Mouse (Mus musculus) kidney, embryonic 16.5 days (tissue): ENCODE results near the gene B3gntl1. TPM values are rescaled to one million over a fixed set of nuclear protein-coding genes. Genes with fewer than 3 reads are reported as not detected.

Source experiments
- ATAC-seq: fragments of 200-750 bp; cut with Nextera tagmentation; 2 replicates; pipeline ENCODE4 v1.8.0; 2017; ENCODE audit warnings: moderate TSS enrichment; ENCODE audit not compliant: low FRiP score, low TSS enrichment
- H3K27ac ChIP-seq: fragments of 300-500 bp; sonication (generic); 2 replicates; pipeline ENCODE4 v1.5.1; 2014; ENCODE audit warnings: low read length
- H3K27me3 ChIP-seq: fragments of 300-500 bp; sonication (generic); 2 replicates; pipeline ENCODE4 v1.6.1; 2014; ENCODE audit warnings: low read length, control low read depth, mixed read lengths; ENCODE audit not compliant: insufficient read depth
- H3K36me3 ChIP-seq: fragments of 300-500 bp; sonication (generic); 2 replicates; pipeline ENCODE4 v1.6.1; 2014; ENCODE audit warnings: low read length, control low read depth, mixed read lengths; ENCODE audit not compliant: insufficient read depth
- H3K4me1 ChIP-seq: fragments of 300-500 bp; sonication (generic); 2 replicates; pipeline ENCODE4 v1.6.1; 2014; ENCODE audit warnings: low read length, control low read depth, mixed read lengths; ENCODE audit not compliant: insufficient read depth
- H3K4me2 ChIP-seq: fragments of 300-500 bp; sonication (generic); replicated peaks from 2 replicates; pipeline ENCODE4 v1.6.1; 2014; ENCODE audit warnings: low read depth, low read length
- H3K4me3 ChIP-seq: fragments of 300-500 bp; sonication (generic); 2 replicates; pipeline ENCODE4 v1.5.1; 2014; ENCODE audit warnings: mild to moderate bottlenecking, low read length
- H3K9ac ChIP-seq: fragments of 300-500 bp; sonication (generic); replicated peaks from 2 replicates; pipeline ENCODE4 v1.6.1; 2014; ENCODE audit warnings: low read length
- H3K9me3 ChIP-seq: fragments of 300-500 bp; sonication (generic); 2 replicates; pipeline ENCODE4 v1.6.1; 2016; ENCODE audit warnings: low read length, control low read depth
- WGBS: fragments of 180-500 bp; shearing (Covaris S2); extraction: QIAGEN DNeasy Blood & Tissue Kit; methylation state at CpG from one replicate; pipeline ENCODE4 v1.1.7; 2014; 5-methylcytosine and 5-hydroxymethylcytosine counted together
- polyA plus RNA-seq: library from polyadenylated mRNA; unstranded; fragments of >200 nt; fragmentation: Nextera tagmentation; extraction: Ambion mirVana; gene quantifications from 2 replicates; pipeline ENCODE4 v1.2.1, GENCODE M21; 2015

Gene B3gntl1
- polyA plus RNA-seq, 1 experiment from 2014 or later: 8.8 TPM

GRCm38 (mm10) chr11:121651983-121652382 is 21.0 kb downstream of the B3gntl1 start:
- 83% methylated on average over 5 of the region's 5 CpGs for WGBS
- Histone ChIP-seq H3K36me3 (peaks cover 9% of the 10 kb centered on the region; the same call in 1 of the 2 replicates), H3K9ac (no peak overlapping the region), H3K4me1 (no peaks in the 10 kb centered on the region), H3K9me3 (no peaks in the 10 kb centered on the region), H3K4me2 (no peak overlapping the region), H3K4me3 (no peak overlapping the region), H3K27me3 (no peaks in the 10 kb centered on the region), H3K27ac (no peak overlapping the region)
- no peak for ATAC-seq

GRCm38 (mm10) chr11:121651556-121651955 is 21.4 kb downstream of the B3gntl1 start:
- Histone ChIP-seq H3K27ac (no peak overlapping the region), H3K36me3 (peaks cover 9% of the 10 kb centered on the region; the same call in 1 of the 2 replicates), H3K9me3 (no peaks in the 10 kb centered on the region), H3K4me3 (no peak overlapping the region), H3K27me3 (no peaks in the 10 kb centered on the region), H3K9ac (no peak overlapping the region), H3K4me1 (no peaks in the 10 kb centered on the region), H3K4me2 (no peak overlapping the region)
- no peak for ATAC-seq
- 93% methylated on average over 9 of the region's 9 CpGs for WGBS

GRCm38 (mm10) chr11:121650668-121651067 is 22.3 kb downstream of the B3gntl1 start:
- H3K27ac ChIP-seq: no peak overlapping the region
- no peak overlapping the region for H3K9ac ChIP-seq
- no peaks in the 10 kb centered on the region for H3K4me1 ChIP-seq
- peaks cover 9% of the 10 kb centered on the region; the same call in 1 of the 2 replicates for H3K36me3 ChIP-seq
- no peak overlapping the region for H3K4me2 ChIP-seq
- WGBS: 89% methylated on average over 11 of the region's 11 CpGs
- no peak for ATAC-seq
- H3K9me3 ChIP-seq: no peaks in the 10 kb centered on the region
- H3K4me3 ChIP-seq: no peak overlapping the region
- H3K27me3 ChIP-seq: no peaks in the 10 kb centered on the region

- Histone ChIP-seq H3K4me2 (no peak overlapping the region), H3K27me3 (no peaks in the 10 kb centered on the region), H3K9me3 (no peaks in the 10 kb centered on the region), H3K36me3 (peaks cover 9% of the 10 kb centered on the region; the same call in 1 of the 2 replicates), H3K4me3 (no peak overlapping the region), H3K27ac (no peak overlapping the region), H3K9ac (no peak overlapping the region), H3K4me1 (no peaks in the 10 kb centered on the region)
- 67% methylated on average over 10 of the region's 10 CpGs for WGBS
- no peak for ATAC-seq
These were observed 23.1 kb downstream of the B3gntl1 start for GRCm38 (mm10) chr11:121649900-121650299.

- H3K9ac ChIP-seq: no peak overlapping the region
- 91% methylated on average over 5 of the region's 5 CpGs for WGBS
These were observed 24.8 kb downstream of the B3gntl1 start for GRCm38 (mm10) chr11:121648166-121648565.

GRCm38 (mm10) chr11:121647321-121647720 is 25.6 kb downstream of the B3gntl1 start:
- H3K27ac ChIP-seq: no peak overlapping the region
- H3K9ac ChIP-seq: no peak overlapping the region
- H3K4me3 ChIP-seq: no peak overlapping the region
- no peaks in the 10 kb centered on the region for H3K27me3 ChIP-seq
- H3K4me2 ChIP-seq: no peak overlapping the region
- H3K4me1 ChIP-seq: no peaks in the 10 kb centered on the region
- WGBS: 75% methylated on average over 9 of the region's 9 CpGs
- no peak for ATAC-seq
- peaks cover 12% of the 10 kb centered on the region for H3K36me3 ChIP-seq
- no peaks in the 10 kb centered on the region for H3K9me3 ChIP-seq

More at GRCm38 (mm10) chr11:121648166-121648565, 24.8 kb downstream of the B3gntl1 start:
- ATAC-seq: no peak
- Histone ChIP-seq H3K36me3 (peaks cover 12% of the 10 kb centered on the region), H3K4me2 (no peak overlapping the region), H3K4me3 (no peak overlapping the region), H3K4me1 (no peaks in the 10 kb centered on the region), H3K27ac (no peak overlapping the region), H3K27me3 (no peaks in the 10 kb centered on the region), H3K9me3 (no peaks in the 10 kb centered on the region)

- 90% methylated on average over 6 of the region's 6 CpGs for WGBS
- no peak for ATAC-seq
- no peak overlapping the region for H3K4me3 ChIP-seq
- H3K27me3 ChIP-seq: no peaks in the 10 kb centered on the region
- H3K9ac ChIP-seq: no peak overlapping the region
- H3K4me1 ChIP-seq: no peaks in the 10 kb centered on the region
- no peak overlapping the region for H3K27ac ChIP-seq
- no peak overlapping the region for H3K4me2 ChIP-seq
- H3K9me3 ChIP-seq: no peaks in the 10 kb centered on the region
- H3K36me3 ChIP-seq: peaks cover 9% of the 10 kb centered on the region
These were observed 27.6 kb downstream of the B3gntl1 start for GRCm38 (mm10) chr11:121645394-121645793.

- ATAC-seq: no peak
- Histone ChIP-seq H3K4me1 (no peaks in the 10 kb centered on the region), H3K9me3 (no peaks in the 10 kb centered on the region), H3K36me3 (peaks cover 11% of the 10 kb centered on the region), H3K27ac (no peak overlapping the region), H3K27me3 (no peaks in the 10 kb centered on the region), H3K9ac (no peak overlapping the region), H3K4me2 (no peak overlapping the region), H3K4me3 (no peak overlapping the region)
- 82% methylated on average over 2 of the region's 2 CpGs for WGBS
These were observed 31.3 kb downstream of the B3gntl1 start for GRCm38 (mm10) chr11:121641501-121642145.

- no peak overlapping the region for H3K9ac ChIP-seq
- no peaks in the 10 kb centered on the region for H3K9me3 ChIP-seq
- no peak overlapping the region for H3K4me2 ChIP-seq
- 94% methylated on average over 10 of the region's 10 CpGs for WGBS
- H3K36me3 ChIP-seq: peaks cover 8% of the 10 kb centered on the region
- ATAC-seq: no peak
- H3K27ac ChIP-seq: no peak overlapping the region
- no peak overlapping the region for H3K4me3 ChIP-seq
- H3K4me1 ChIP-seq: no peaks in the 10 kb centered on the region
- no peaks in the 10 kb centered on the region for H3K27me3 ChIP-seq
These were observed 36.3 kb downstream of the B3gntl1 start for GRCm38 (mm10) chr11:121636646-121637045.

- Histone ChIP-seq H3K36me3 (peaks cover 6% of the 10 kb centered on the region; the same call in 1 of the 2 replicates), H3K4me2 (no peak overlapping the region), H3K9ac (no peak overlapping the region), H3K27ac (no peak overlapping the region), H3K4me3 (no peak overlapping the region), H3K4me1 (no peaks in the 10 kb centered on the region), H3K9me3 (no peaks in the 10 kb centered on the region), H3K27me3 (no peaks in the 10 kb centered on the region)
- ATAC-seq: no peak
- WGBS: 91% methylated on average over 7 of the region's 7 CpGs
These were observed 41.5 kb downstream of the B3gntl1 start for GRCm38 (mm10) chr11:121631410-121631809.
